In genomic region chr16:96700551-96700950, GRCm38 (mm10) we compare ENCODE assay signal across 24 mouse cellular contexts.
DNase-seq lines count a peak whose midpoint lies in the region; ATAC-seq and TF ChIP-seq lines count a peak whose summit lies in the region.
"Had no signal": no experiment of that assay in that cellular context is flagged by ENCODE, and none has a peak within 500 bp of the region (broad histone marks: within the 10 kb centered on the region; RNA-seq: fewer than 3 reads in every experiment).

No protein-coding gene starts in this region.

- no peaks in the 10 kb centered on the region for H3K79me2 ChIP-seq in liver, adult 2 months (ENCODE audit: control insufficient read depth, insufficient read depth, low read length)

- DNase-seq in hindbrain, postnatal 0 days (ENCODE audit: low spot score) = peak; percentile 25
- no peak for DNase-seq in layer of hippocampus, adult 2 months (ENCODE audit: low spot score in 2 of 2)
- DNase-seq in layer of hippocampus, postnatal 36 days = no peak
- peak; percentile 10 for DNase-seq in liver, adult 2 months (ENCODE audit: extremely low read depth, low read depth, low spot score)
- no peak for DNase-seq in liver, postnatal 0 days
- DNase-seq in lung, adult 2 months = no peak
- DNase-seq: adrenal gland, adult 2 months; adrenal gland, postnatal 14 days; cerebellum, adult 11-12 months; cerebellum, adult 8-10 months; forebrain, postnatal 0 days; gastrocnemius, postnatal 10 days; gastrocnemius, postnatal 36 days; heart, adult 2 months; heart, postnatal 14 days; heart, postnatal 4 days had no signal

- no peak overlapping the region for H3K27ac ChIP-seq in hindbrain, postnatal 0 days
- no peak overlapping the region for H3K27ac ChIP-seq in hindbrain, embryonic 16.5 days (ENCODE audit: low read depth, low read length)
- H3K27ac ChIP-seq in layer of hippocampus, adult 2 months = peak overlapping the region; percentile 68; the same call in 1 of the 2 replicates
- H3K27ac ChIP-seq in liver, adult 2 months (replicated peaks; ENCODE audit: insufficient read depth, low read depth, low read length) = no peak overlapping the region
- no peak overlapping the region for H3K27ac ChIP-seq in liver, postnatal 0 days (ENCODE audit: low read depth)
- H3K27ac ChIP-seq: embryonic facial prominence, embryonic 12.5 days; embryonic facial prominence, embryonic 15.5 days; heart, adult 2 months; heart, embryonic 10.5 days; heart, embryonic 13.5 days; hindbrain, embryonic 14.5 days had no signal

- no peak overlapping the region for H3K4me2 ChIP-seq in hindbrain, postnatal 0 days (ENCODE audit: low read depth, low read length)
- no peak overlapping the region for H3K4me2 ChIP-seq in hindbrain, embryonic 16.5 days (ENCODE audit: low read length)
- H3K4me2 ChIP-seq in liver, postnatal 0 days (ENCODE audit: low read depth, low read length) = no peak overlapping the region
- H3K4me2 ChIP-seq: embryonic facial prominence, embryonic 12.5 days; embryonic facial prominence, embryonic 15.5 days; heart, embryonic 13.5 days; hindbrain, embryonic 14.5 days had no signal

- TF ChIP-seq EP300 in liver, postnatal 0 days (IDR thresholded peaks at IDR 0.05; ENCODE audit: low read depth) = no peak

- peaks cover 4% of the 10 kb centered on the region; the same call in 1 of the 2 replicates for H3K4me1 ChIP-seq in hindbrain, postnatal 0 days (ENCODE audit: insufficient read depth, low read length)
- peaks cover 8% of the 10 kb centered on the region for H3K4me1 ChIP-seq in hindbrain, embryonic 16.5 days (ENCODE audit: control insufficient read depth, insufficient read depth, low read depth, low read length)
- H3K4me1 ChIP-seq in liver, adult 2 months (ENCODE audit: control insufficient read depth, insufficient read depth, low read length) = no peaks in the 10 kb centered on the region
- H3K4me1 ChIP-seq in liver, postnatal 0 days (ENCODE audit: insufficient read depth) = no peaks in the 10 kb centered on the region
- H3K4me1 ChIP-seq in lung, adult 2 months (ENCODE audit: control insufficient read depth, insufficient read depth, low read length) = no peaks in the 10 kb centered on the region
- H3K4me1 ChIP-seq: embryonic facial prominence, embryonic 12.5 days; embryonic facial prominence, embryonic 15.5 days; heart, embryonic 13.5 days had no signal

- H3K36me3 ChIP-seq in hindbrain, postnatal 0 days (ENCODE audit: insufficient read depth, low read length) = no peaks in the 10 kb centered on the region
- H3K36me3 ChIP-seq in hindbrain, embryonic 16.5 days (ENCODE audit: control insufficient read depth, insufficient read depth, low read length) = no peaks in the 10 kb centered on the region
- H3K36me3 ChIP-seq in liver, adult 2 months (ENCODE audit: control insufficient read depth, insufficient read depth, low read length) = no peaks in the 10 kb centered on the region
- no peaks in the 10 kb centered on the region for H3K36me3 ChIP-seq in liver, postnatal 0 days (replicated peaks; ENCODE audit: insufficient read depth, low read length)
- H3K36me3 ChIP-seq: embryonic facial prominence, embryonic 12.5 days; embryonic facial prominence, embryonic 15.5 days; heart, embryonic 10.5 days; heart, embryonic 13.5 days had no signal

- no peak for TF ChIP-seq POLR2A in liver, adult 2 months (IDR thresholded peaks at IDR 0.05; ENCODE audit: extremely low read depth, insufficient read depth, low read length)
- TF ChIP-seq POLR2A in lung, adult 2 months (IDR thresholded peaks at IDR 0.05; ENCODE audit: borderline replicate concordance, extremely low read depth, low read depth, low read length) = no peak

- H3K9me3 ChIP-seq in hindbrain, postnatal 0 days (ENCODE audit: low read length) = no peaks in the 10 kb centered on the region
- H3K9me3 ChIP-seq in hindbrain, embryonic 16.5 days (ENCODE audit: control insufficient read depth, low read length) = no peaks in the 10 kb centered on the region
- H3K9me3 ChIP-seq in liver, postnatal 0 days (ENCODE audit: low read length) = no peaks in the 10 kb centered on the region
- H3K9me3 ChIP-seq: embryonic facial prominence, embryonic 12.5 days; embryonic facial prominence, embryonic 15.5 days; heart, embryonic 10.5 days; heart, embryonic 13.5 days had no signal

- TF ChIP-seq CTCF in hindbrain, postnatal 0 days (IDR thresholded peaks at IDR 0.05; ENCODE audit: low read depth) = no peak
- no peak for TF ChIP-seq CTCF in layer of hippocampus, adult 2 months (conservative IDR thresholded peaks at IDR 0.05)
- TF ChIP-seq CTCF in liver, adult 2 months (IDR thresholded peaks at IDR 0.05; ENCODE audit: low read depth, low read length) = no peak
- TF ChIP-seq CTCF in liver, postnatal 0 days (IDR thresholded peaks at IDR 0.05; ENCODE audit: low read depth) = no peak
- no peak for TF ChIP-seq CTCF in lung, adult 2 months (IDR thresholded peaks at IDR 0.05; ENCODE audit: insufficient read depth, low read length)

- 78% methylated on average over 3 of the region's 3 CpGs for WGBS in hindbrain, postnatal 0 days
- WGBS in hindbrain, embryonic 16.5 days = 78% methylated on average over 3 of the region's 3 CpGs
- 87% methylated on average over 3 of the region's 3 CpGs for WGBS in liver, adult 2 months
- WGBS in liver, postnatal 0 days (ENCODE audit: insufficient replicate concordance) = 70% methylated on average over 3 of the region's 3 CpGs
- WGBS in lung, adult 2 months = 78% methylated on average over 3 of the region's 3 CpGs

- H3K9ac ChIP-seq in hindbrain, postnatal 0 days (replicated peaks; ENCODE audit: low read length) = no peak overlapping the region
- H3K9ac ChIP-seq in hindbrain, embryonic 16.5 days (ENCODE audit: low read depth, low read length) = no peak overlapping the region
- H3K9ac ChIP-seq in liver, adult 2 months (ENCODE audit: low read depth, low read length) = no peak overlapping the region
- H3K9ac ChIP-seq in liver, postnatal 0 days (replicated peaks) = no peak overlapping the region
- H3K9ac ChIP-seq: embryonic facial prominence, embryonic 12.5 days; embryonic facial prominence, embryonic 15.5 days; forebrain, postnatal 0 days; heart, embryonic 13.5 days; hindbrain, embryonic 14.5 days had no signal

- H3K4me3 ChIP-seq in hindbrain, postnatal 0 days (ENCODE audit: low read length) = no peak overlapping the region
- no peak overlapping the region for H3K4me3 ChIP-seq in hindbrain, embryonic 16.5 days (ENCODE audit: low read length)
- H3K4me3 ChIP-seq in layer of hippocampus, adult 2 months = no peak overlapping the region
- no peak overlapping the region for H3K4me3 ChIP-seq in liver, adult 2 months (ENCODE audit: insufficient read depth, low read depth, low read length)
- no peak overlapping the region for H3K4me3 ChIP-seq in liver, postnatal 0 days (ENCODE audit: low read depth, low read length)
- H3K4me3 ChIP-seq in lung, adult 2 months (replicated peaks; ENCODE audit: extremely low read depth, low read depth, low read length) = no peak overlapping the region
- H3K4me3 ChIP-seq: embryonic facial prominence, embryonic 12.5 days; embryonic facial prominence, embryonic 15.5 days; heart, adult 2 months; heart, embryonic 10.5 days; heart, embryonic 13.5 days had no signal

- no peaks in the 10 kb centered on the region for H3K27me3 ChIP-seq in hindbrain, postnatal 0 days (ENCODE audit: insufficient read depth, low read length)
- no peaks in the 10 kb centered on the region for H3K27me3 ChIP-seq in hindbrain, embryonic 16.5 days (replicated peaks; ENCODE audit: control insufficient read depth, insufficient read depth, low read length)
- no peaks in the 10 kb centered on the region for H3K27me3 ChIP-seq in liver, adult 2 months (ENCODE audit: control insufficient read depth, insufficient read depth, low read length)
- no peaks in the 10 kb centered on the region for H3K27me3 ChIP-seq in liver, postnatal 0 days (ENCODE audit: insufficient read depth, low read length)
- H3K27me3 ChIP-seq: embryonic facial prominence, embryonic 12.5 days; embryonic facial prominence, embryonic 15.5 days; heart, embryonic 13.5 days had no signal

- ATAC-seq in hindbrain, postnatal 0 days = no peak
- no peak for ATAC-seq in hindbrain, embryonic 16.5 days
- ATAC-seq in liver, postnatal 0 days = no peak
- ATAC-seq: CD4-positive, CD25-positive, alpha-beta regulatory T cell, adult 4 months; forebrain, embryonic 14.5 days; forebrain, postnatal 0 days had no signal

Comparison
In these comparisons a context has a peak if more than half of its experiments do, and no peak if none do; other contexts are left out.
1. DNase-seq: peak in hindbrain, postnatal 0 days (single experiment) and liver, adult 2 months (single experiment); none in layer of hippocampus, adult 2 months (0 of 2), layer of hippocampus, postnatal 36 days (0 of 2), liver, postnatal 0 days (single experiment) and lung, adult 2 months (single experiment).